Mouse (Mus musculus): Measurements from ENCODE around the gene Rnf220. TPM values are rescaled to one million over a fixed set of nuclear protein-coding genes. Genes with fewer than 3 reads are reported as not detected.

Gene Rnf220
- polyA plus RNA-seq, 1 experiment from 2014 or later: 63.3 TPM

Other genes starting within 250 kb of the Rnf220 start
- gene Tmem53, start 245.1 kb downstream of the Rnf220 start, polyA plus RNA-seq (2014; fragmentation: Nextera tagmentation; extraction: Ambion mirVana): 7.5 and 8.4 TPM in 2 replicates
- 0.34 and 0.40 TPM in 2 replicates for gene Armh1, start 244.9 kb downstream of the Rnf220 start, polyA plus RNA-seq (2014; fragmentation: Nextera tagmentation; extraction: Ambion mirVana)
- 121 and 132 TPM in 2 replicates for gene Eri3, start 53.3 kb upstream of the Rnf220 start, polyA plus RNA-seq (2014; fragmentation: Nextera tagmentation; extraction: Ambion mirVana)
- gene Dmap1, start 185.2 kb upstream of the Rnf220 start, polyA plus RNA-seq (2014; fragmentation: Nextera tagmentation; extraction: Ambion mirVana): 80.7 and 81.2 TPM in 2 replicates
- not detected in 2 replicates for gene Gm12845, start 227.4 kb upstream of the Rnf220 start, polyA plus RNA-seq (2014; fragmentation: Nextera tagmentation; extraction: Ambion mirVana)